8 mouse cellular contexts compared by ENCODE assay signal in genomic region chr9:40989940-40990588, GRCm38 (mm10). TPM values are rescaled to one million over a fixed set of nuclear protein-coding genes. Genes with fewer than 3 reads are reported as not detected.
DNase-seq lines count a peak whose midpoint lies in the region; ATAC-seq and TF ChIP-seq lines count a peak whose summit lies in the region.

No protein-coding gene starts in this region.

- TF ChIP-seq CTCF in small intestine, adult 2 months (IDR thresholded peaks at IDR 0.05; ENCODE audit: extremely low read depth, insufficient read length, insufficient replicate concordance, low read depth, low read length) = peak; percentile 13; the same call in 1 of the 2 replicates

- no peak overlapping the region for H3K4me2 ChIP-seq in kidney, embryonic 14.5 days (replicated peaks; ENCODE audit: low read depth, low read length)

- WGBS in kidney, embryonic 14.5 days = 42% methylated on average over 4 of the region's 4 CpGs
- 45% methylated on average over 4 of the region's 4 CpGs for WGBS in embryonic facial prominence, embryonic 10.5 days
- WGBS in small intestine, adult 2 months = 36% methylated on average over 4 of the region's 4 CpGs

- H3K36me3 ChIP-seq in kidney, embryonic 14.5 days (ENCODE audit: control insufficient read depth, insufficient read depth, low read length) = no peaks in the 10 kb centered on the region
- no peaks in the 10 kb centered on the region for H3K36me3 ChIP-seq in embryonic facial prominence, embryonic 10.5 days (replicated peaks)
- no peaks in the 10 kb centered on the region for H3K36me3 ChIP-seq in small intestine, adult 2 months (ENCODE audit: control insufficient read depth, insufficient read depth, low read length)

- DNase-seq in kidney, adult 18-20 months = peak; percentile 38
- peak; percentile 71 for DNase-seq in adrenal gland, postnatal 10 days
- peak; percentile 56 for DNase-seq in embryonic facial prominence, embryonic 10.5 days (ENCODE audit: low spot score)
- DNase-seq in heart, postnatal 36 days = peak; percentile 34 to 37
- peak; percentile 57 for DNase-seq in layer of hippocampus, adult 9-11 months
- DNase-seq in mesoderm, embryonic 11.5 days (ENCODE audit: low read depth, low spot score) = peak; percentile 74

- no peaks in the 10 kb centered on the region for H3K4me1 ChIP-seq in kidney, embryonic 14.5 days (ENCODE audit: control insufficient read depth, insufficient read depth, low read length)
- peaks cover 19% of the 10 kb centered on the region for H3K4me1 ChIP-seq in embryonic facial prominence, embryonic 10.5 days
- H3K4me1 ChIP-seq in small intestine, adult 2 months (ENCODE audit: control insufficient read depth, insufficient read depth, insufficient read length, low read length) = no peaks in the 10 kb centered on the region

- no peaks in the 10 kb centered on the region for H3K9me3 ChIP-seq in kidney, embryonic 14.5 days (ENCODE audit: control insufficient read depth, low read length)
- no peaks in the 10 kb centered on the region for H3K9me3 ChIP-seq in embryonic facial prominence, embryonic 10.5 days

- intact Hi-C loops in heart, postnatal 36 days (cut with DNase I) = loop anchor here (1.0 to 5.0 kb wide), 4 partner anchors 37 to 201 kb away; no protein-coding TSS in a partner anchor

- no peaks in the 10 kb centered on the region for H3K27me3 ChIP-seq in kidney, embryonic 14.5 days (ENCODE audit: control insufficient read depth, insufficient read depth, low read length)
- H3K27me3 ChIP-seq in embryonic facial prominence, embryonic 10.5 days (replicated peaks; ENCODE audit: low read depth, poor library complexity, severe bottlenecking) = peaks cover 6% of the 10 kb centered on the region; the same call in 1 of the 2 replicates
- no peaks in the 10 kb centered on the region for H3K27me3 ChIP-seq in small intestine, adult 2 months (ENCODE audit: control insufficient read depth, insufficient read depth, low read length)

- ATAC-seq in kidney, embryonic 14.5 days (ENCODE audit: low FRiP score, low TSS enrichment) = no peak

- H3K9ac ChIP-seq in kidney, embryonic 14.5 days (ENCODE audit: low read depth, low read length) = no peak overlapping the region

- H3K4me3 ChIP-seq in kidney, embryonic 14.5 days (ENCODE audit: low read length) = no peak overlapping the region
- no peak overlapping the region for H3K4me3 ChIP-seq in embryonic facial prominence, embryonic 10.5 days
- no peak overlapping the region for H3K4me3 ChIP-seq in small intestine, adult 2 months (ENCODE audit: low read depth, low read length)

- no peak overlapping the region for H3K27ac ChIP-seq in kidney, embryonic 14.5 days (ENCODE audit: low read depth, low read length)
- peak overlapping the region; percentile 79 for H3K27ac ChIP-seq in embryonic facial prominence, embryonic 10.5 days (replicated peaks)
- H3K27ac ChIP-seq in small intestine, adult 2 months (ENCODE audit: insufficient read depth, low read depth, low read length) = no peak overlapping the region

- no peak for TF ChIP-seq POLR2A in small intestine, adult 2 months (IDR thresholded peaks at IDR 0.05; ENCODE audit: low read depth, low read length)

RNA-seq across cellular contexts. Expression of gene Crtam, which starts 14.4 kb away (rescaled TPM):
- polyA plus RNA-seq in kidney, embryonic 14.5 days (2014; fragmentation: Nextera tagmentation; extraction: Ambion mirVana) = 0.15 and 0.17 TPM in 2 replicates
- under 1 TPM in 1 of 2 experiments, not detected in 1; 0.36 TPM for total RNA-seq in adrenal gland, postnatal 10 days (2021)
- polyA plus RNA-seq in embryonic facial prominence, embryonic 10.5 days (2016; fragmentation: Nextera tagmentation; extraction: Ambion mirVana) = 0.05 and 0.09 TPM in 2 replicates
- not detected for total RNA-seq in heart, postnatal 36 days (2021)
- polyA plus RNA-seq in small intestine, adult 2 months (2012; rRNA removed) = 0.08 TPM in 2 replicates

RNA-seq across cellular contexts. Expression of gene Jhy, which starts 26.1 kb away (rescaled TPM):
- 0.34 and 0.60 TPM in 2 replicates for polyA plus RNA-seq in kidney, embryonic 14.5 days (2014; fragmentation: Nextera tagmentation; extraction: Ambion mirVana)
- under 1 TPM; 0.15 TPM for total RNA-seq in adrenal gland, postnatal 10 days (2021)
- polyA plus RNA-seq in embryonic facial prominence, embryonic 10.5 days (2016; fragmentation: Nextera tagmentation; extraction: Ambion mirVana) = 0.05 and 0.28 TPM in 2 replicates
- not detected for total RNA-seq in heart, postnatal 36 days (2021)
- 0.03 and 0.04 TPM in 2 replicates for polyA plus RNA-seq in small intestine, adult 2 months (2012; rRNA removed)
